In genomic region chr13:9826227-9826626, GRCm38 (mm10) we compare ENCODE assay signal across 8 mouse cellular contexts.
DNase-seq lines count a peak whose midpoint lies in the region; ATAC-seq and TF ChIP-seq lines count a peak whose summit lies in the region.

No protein-coding gene starts in this region.

- H3K9ac ChIP-seq in limb, embryonic 11.5 days (ENCODE audit: low read length) = no peak overlapping the region

- no peaks in the 10 kb centered on the region for H3K4me1 ChIP-seq in limb, embryonic 11.5 days (ENCODE audit: control insufficient read depth, insufficient read depth, low read length)
- H3K4me1 ChIP-seq in testis, adult 2 months (ENCODE audit: control insufficient read depth, insufficient read depth, low read length) = no peaks in the 10 kb centered on the region

- no peaks in the 10 kb centered on the region for H3K9me3 ChIP-seq in limb, embryonic 11.5 days (ENCODE audit: control insufficient read depth, low read length)

- no peaks in the 10 kb centered on the region for H3K36me3 ChIP-seq in limb, embryonic 11.5 days (ENCODE audit: control insufficient read depth, insufficient read depth, low read length)
- H3K36me3 ChIP-seq in testis, adult 2 months (ENCODE audit: control insufficient read depth, insufficient read depth, low read length) = no peaks in the 10 kb centered on the region

- peak; percentile 20 to 70 for DNase-seq in adrenal gland, adult (ENCODE audit: inconsistent age in 2 of 2, low spot score in 1 of 2)
- no peak for DNase-seq in adrenal gland, postnatal 4 days (ENCODE audit: low spot score in 2 of 2)
- DNase-seq in layer of hippocampus, postnatal 10 days (ENCODE audit: low spot score in 2 of 2) = peak; percentile 23 to 36
- DNase-seq in layer of hippocampus, adult 9-10 months (ENCODE audit: low spot score) = no peak
- DNase-seq in adrenal gland, postnatal 14 days = peak; percentile 61
- peak; percentile 51 for DNase-seq in limb, embryonic 11.5 days (ENCODE audit: low spot score)
- no peak for DNase-seq in left cerebral cortex, postnatal 36 days (ENCODE audit: low spot score in 2 of 2)

- no peak for TF ChIP-seq POLR2A in testis, adult 2 months (IDR thresholded peaks at IDR 0.05; ENCODE audit: control insufficient read depth, low read depth, low read length)

- H3K27me3 ChIP-seq in limb, embryonic 11.5 days (ENCODE audit: control insufficient read depth, insufficient read depth, low read length) = no peaks in the 10 kb centered on the region
- H3K27me3 ChIP-seq in testis, adult 2 months (ENCODE audit: control insufficient read depth, insufficient read depth, low read length) = no peaks in the 10 kb centered on the region

- peak; percentile 70; the same call in 1 of the 2 replicates for TF ChIP-seq CTCF in testis, adult 2 months (IDR thresholded peaks at IDR 0.05; ENCODE audit: control insufficient read depth, insufficient read depth, insufficient replicate concordance, low read depth, low read length)

- H3K4me2 ChIP-seq in limb, embryonic 11.5 days (ENCODE audit: low read depth, severe bottlenecking) = no peak overlapping the region

- H3K4me3 ChIP-seq in limb, embryonic 11.5 days (ENCODE audit: low read depth, low read length) = no peak overlapping the region
- H3K4me3 ChIP-seq in testis, adult 2 months (ENCODE audit: control insufficient read depth, low read depth, low read length) = no peak overlapping the region

- intact Hi-C loops in left cerebral cortex, postnatal 36 days (cut with DNase I) = no loop called here

- no peak overlapping the region for H3K27ac ChIP-seq in limb, embryonic 11.5 days (replicated peaks; ENCODE audit: low read depth, low read length)
- no peak overlapping the region for H3K27ac ChIP-seq in testis, adult 2 months (ENCODE audit: control insufficient read depth, insufficient read depth, low read depth, low read length)

- 76% methylated on average over 5 of the region's 5 CpGs for WGBS in limb, embryonic 11.5 days

- no peak for ATAC-seq in limb, embryonic 11.5 days (ENCODE audit: insufficient number of reproducible peaks, low FRiP score, low TSS enrichment, low read depth)

Comparison
In these comparisons a context has a peak if more than half of its experiments do, and no peak if none do; other contexts are left out.
1. DNase-seq: peak in adrenal gland, adult (2 of 2), layer of hippocampus, postnatal 10 days (2 of 2), adrenal gland, postnatal 14 days (single experiment) and limb, embryonic 11.5 days (single experiment); none in adrenal gland, postnatal 4 days (0 of 2), layer of hippocampus, adult 9-10 months (single experiment) and left cerebral cortex, postnatal 36 days (0 of 2).